Mouse (Mus musculus) embryonic facial prominence, embryonic 13.5 days (tissue): ENCODE data around the gene Nsun7. TPM values are rescaled to one million over a fixed set of nuclear protein-coding genes. Genes with fewer than 3 reads are reported as not detected.

Experiments used
- ATAC-seq: fragments of 200-750 bp; cut with Nextera tagmentation; 2 replicates; pipeline ENCODE4 v1.8.0; 2017; ENCODE audit warnings: low read depth; ENCODE audit not compliant: insufficient number of reproducible peaks, insufficient read depth, low FRiP score, low TSS enrichment
- H3K27ac ChIP-seq: fragments of 300-500 bp; sonication (generic); 2 replicates; pipeline ENCODE4 v1.5.1; 2015; ENCODE audit warnings: moderate library complexity, mild to moderate bottlenecking, inconsistent platforms
- H3K27me3 ChIP-seq: fragments of 300-500 bp; sonication (generic); 2 replicates; pipeline ENCODE4 v1.6.1; 2015; ENCODE audit warnings: mild to moderate bottlenecking, inconsistent platforms
- H3K36me3 ChIP-seq: fragments of 300-500 bp; sonication (generic); 2 replicates; pipeline ENCODE4 v1.6.1; 2015; ENCODE audit warnings: mild to moderate bottlenecking, inconsistent platforms
- H3K4me1 ChIP-seq: fragments of 300-500 bp; sonication (generic); 2 replicates; pipeline ENCODE4 v1.6.1; 2015; ENCODE audit warnings: inconsistent platforms
- H3K4me2 ChIP-seq: fragments of 300-500 bp; sonication (generic); 2 replicates; pipeline ENCODE4 v1.6.1; 2015; ENCODE audit warnings: moderate library complexity, mild to moderate bottlenecking, inconsistent platforms
- H3K4me3 ChIP-seq: fragments of 300-500 bp; sonication (generic); 2 replicates; pipeline ENCODE4 v1.5.1; 2015; ENCODE audit warnings: mild to moderate bottlenecking, inconsistent platforms
- H3K9ac ChIP-seq: fragments of 300-500 bp; sonication (generic); 2 replicates; pipeline ENCODE4 v1.6.1; 2015; ENCODE audit warnings: mild to moderate bottlenecking, inconsistent platforms
- H3K9me3 ChIP-seq: fragments of 300-500 bp; sonication (generic); 2 replicates; pipeline ENCODE4 v1.6.1; 2016; ENCODE audit warnings: inconsistent platforms
- WGBS: fragments of 180-500 bp; shearing (Covaris S2); methylation state at CpG from one replicate; pipeline ENCODE4 v1.1.7; 2015; ENCODE audit warnings: mixed read lengths; 5-methylcytosine and 5-hydroxymethylcytosine counted together
- polyA plus RNA-seq: library from polyadenylated mRNA; unstranded; fragments of >200 nt; fragmentation: Nextera tagmentation; extraction: Ambion mirVana; gene quantifications from 2 replicates; pipeline ENCODE4 v1.2.1, GENCODE M21; 2015

The Nsun7 gene
- polyA plus RNA-seq, result 1.1 and 1.7 TPM in 2 replicates

DNA sequence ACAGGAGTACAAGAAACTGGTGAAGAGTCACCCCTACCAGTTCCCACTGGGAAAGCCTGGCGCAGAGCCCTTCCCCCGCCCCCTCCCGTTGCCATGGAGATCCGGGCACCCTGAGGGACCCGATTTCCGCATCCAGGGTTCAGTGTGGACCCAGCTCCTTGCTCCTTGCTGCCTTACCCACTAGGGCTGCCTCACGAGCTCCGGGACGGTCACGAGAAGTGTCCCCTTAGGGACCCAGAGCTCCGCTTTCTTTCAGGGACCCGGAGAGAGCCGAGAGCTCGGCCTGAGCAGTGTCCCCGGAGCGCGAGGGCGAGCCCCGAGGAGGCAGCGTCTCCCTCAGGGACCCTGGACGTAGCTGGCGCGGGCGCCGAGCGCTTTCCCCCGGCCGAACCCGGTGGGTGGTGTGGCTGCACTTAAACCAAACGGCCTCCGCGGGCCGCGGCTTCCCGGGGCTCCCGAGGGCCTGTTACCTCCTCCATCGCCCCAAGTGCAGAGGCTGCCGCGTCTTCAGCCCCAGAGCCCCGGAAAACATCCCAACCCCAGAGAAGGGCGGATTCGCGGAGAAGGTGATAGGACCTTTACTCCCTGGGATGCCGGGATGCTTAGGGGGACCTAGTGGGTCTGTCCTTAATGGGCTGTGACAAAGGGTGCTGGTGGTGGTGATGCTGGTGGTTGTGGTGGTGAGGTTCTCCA, at the start of gene Nsun7:
Gene Nsun7 (plus strand): TSS at position 142 of the 693 bp plus-strand sequence.
- Histone ChIP-seq H3K4me3 (peak within 1 kb of the TSS; percentile 63), H3K4me1 (0 out of 2 replicates have a peak, but pooled peaks cover 2% of the 10 kb centered on the region), H3K4me2 (peak within 1 kb of the TSS; percentile 93), H3K36me3 (no peaks in the 10 kb centered on the region), H3K27ac (no peak within 1 kb of the TSS), H3K9me3 (no peaks in the 10 kb centered on the region), H3K9ac (peak within 1 kb of the TSS; percentile 79), H3K27me3 (0 out of 2 replicates have a peak, but pooled peaks cover 2% of the 10 kb centered on the region)
- WGBS, result 1% methylated on average over 44 of the region's 44 CpGs
- ATAC-seq, result peak; percentile 62; the same call in 1 of the 2 replicates

DNA sequence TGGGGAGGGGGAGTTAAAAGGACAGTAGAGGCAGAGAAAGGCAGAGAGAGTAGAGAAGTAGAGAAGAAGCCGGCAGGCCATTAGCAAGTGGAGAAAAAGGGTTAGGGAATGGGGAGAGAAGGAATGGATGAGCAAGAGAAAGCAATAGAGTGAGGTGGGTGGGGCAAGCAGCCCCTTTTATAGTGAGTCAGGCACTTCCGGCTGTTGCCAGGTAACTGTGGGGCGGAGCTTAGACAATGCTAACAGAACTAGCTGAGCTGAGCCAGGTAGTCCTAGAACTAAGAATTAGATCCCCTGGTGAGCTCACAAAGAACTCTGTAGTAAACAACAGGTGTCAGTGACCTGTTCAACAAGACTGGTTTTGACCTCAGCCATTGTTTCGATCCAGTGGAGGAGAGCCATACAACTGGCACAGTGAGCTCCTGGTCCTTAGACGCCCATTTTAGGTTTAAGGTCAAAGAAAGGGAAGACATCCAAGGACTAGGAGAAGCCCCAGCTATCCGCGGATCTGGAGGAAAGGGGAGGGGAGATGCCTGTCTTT, 45.2 kb upstream of the Nsun7 start:
- peaks cover 17% of the 10 kb centered on the region for H3K4me1 ChIP-seq
- H3K27me3 ChIP-seq, result no peaks in the 10 kb centered on the region
- no peak for ATAC-seq
- no peak overlapping the region for H3K27ac ChIP-seq
- H3K36me3 ChIP-seq, result no peaks in the 10 kb centered on the region
- H3K9ac ChIP-seq, result no peak overlapping the region
- WGBS, result 56% methylated on average over 7 of the region's 7 CpGs
- no peaks in the 10 kb centered on the region for H3K9me3 ChIP-seq
- no peak overlapping the region for H3K4me3 ChIP-seq
- H3K4me2 ChIP-seq, result no peak overlapping the region

DNA sequence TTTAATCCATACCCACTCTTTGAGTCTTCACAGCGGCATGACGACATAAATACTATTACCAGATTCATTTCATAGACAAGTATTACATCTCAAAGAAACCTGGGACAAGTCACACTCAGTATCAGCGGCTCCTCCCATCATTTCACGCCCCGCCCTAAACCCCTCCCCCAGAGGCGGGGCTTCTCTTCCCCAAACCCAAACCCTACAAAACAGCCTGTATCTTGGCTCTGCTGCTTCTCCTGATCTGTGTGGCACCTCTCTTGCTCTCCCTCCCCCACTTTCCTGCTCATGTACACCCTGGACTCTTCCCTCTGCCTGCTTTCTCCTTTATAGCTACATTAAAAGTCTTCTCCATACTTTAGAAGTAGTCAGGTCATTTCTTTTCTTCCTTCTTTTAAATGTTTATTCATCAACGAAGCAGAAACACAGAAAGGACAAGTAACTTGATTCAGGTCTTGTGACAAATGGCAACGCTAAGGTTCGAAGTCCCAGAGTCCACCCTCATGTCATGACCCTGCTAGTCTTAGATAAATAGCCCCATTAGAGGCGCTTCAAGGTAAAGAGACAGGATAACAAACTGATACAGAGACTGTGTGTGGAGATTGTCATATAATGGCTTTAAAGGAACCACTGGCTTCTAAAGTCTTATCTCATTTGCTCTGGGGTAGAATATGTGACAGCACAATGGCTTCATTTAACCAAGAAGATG, 44.0 kb upstream of the Nsun7 start:
- Histone ChIP-seq H3K4me2 (no peak overlapping the region), H3K9me3 (no peaks in the 10 kb centered on the region), H3K4me3 (no peak overlapping the region), H3K9ac (no peak overlapping the region), H3K27me3 (no peaks in the 10 kb centered on the region), H3K4me1 (peaks cover 29% of the 10 kb centered on the region), H3K36me3 (no peaks in the 10 kb centered on the region), H3K27ac (no peak overlapping the region)
- 67% methylated on average over 10 of the region's 10 CpGs for WGBS
- no peak for ATAC-seq

DNA sequence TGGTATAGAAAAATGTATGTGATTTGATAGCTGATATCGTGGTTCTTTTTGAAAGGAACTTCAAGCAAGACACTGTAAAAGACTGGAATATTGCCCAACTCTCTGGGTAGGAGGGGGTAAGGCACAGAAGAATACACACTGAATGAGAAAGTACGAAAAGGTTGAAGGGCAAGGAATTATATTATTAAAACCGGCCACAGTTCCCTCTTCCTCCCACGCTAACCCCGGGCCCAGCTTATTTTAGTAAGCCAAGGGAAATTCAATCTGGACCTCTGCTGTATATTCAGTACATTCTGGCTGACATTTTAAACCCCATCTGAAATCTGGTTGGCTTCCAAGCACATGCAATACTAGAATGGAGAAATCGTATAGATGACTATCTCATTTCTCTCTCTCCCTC, 40.0 kb upstream of the Nsun7 start:
- Histone ChIP-seq H3K4me3 (peak overlapping the region; percentile 7; the same call in 1 of the 2 replicates), H3K27ac (peak overlapping the region; percentile 91), H3K9me3 (no peaks in the 10 kb centered on the region), H3K9ac (no peak overlapping the region), H3K4me2 (peak overlapping the region; percentile 52), H3K36me3 (no peaks in the 10 kb centered on the region), H3K4me1 (peaks cover 29% of the 10 kb centered on the region), H3K27me3 (no peaks in the 10 kb centered on the region)
- WGBS, result 27% methylated on average over 6 of the region's 6 CpGs
- ATAC-seq, result peak; percentile 72; the same call in 1 of the 2 replicates

DNA sequence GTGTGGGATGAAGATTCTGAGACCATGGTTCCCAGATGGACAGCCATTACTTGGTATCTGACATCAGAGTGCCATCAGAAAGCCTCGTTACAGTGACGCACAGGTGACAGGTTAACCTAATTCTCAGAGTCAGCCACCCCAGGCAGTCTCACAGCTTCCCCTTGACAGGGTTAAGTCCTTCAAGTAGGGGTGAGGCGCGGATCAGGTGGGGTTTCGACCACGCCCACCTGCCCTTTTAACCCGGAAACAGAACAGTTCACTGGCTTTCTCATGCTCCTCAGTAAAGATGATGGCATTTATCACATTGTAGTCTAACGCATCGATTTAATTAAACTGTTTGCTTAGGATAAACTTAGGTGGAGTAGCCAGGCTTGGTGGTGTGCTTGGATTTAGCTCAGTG, 39.1 kb upstream of the Nsun7 start:
- H3K9ac ChIP-seq, result no peak overlapping the region
- ATAC-seq, result no peak

DNA sequence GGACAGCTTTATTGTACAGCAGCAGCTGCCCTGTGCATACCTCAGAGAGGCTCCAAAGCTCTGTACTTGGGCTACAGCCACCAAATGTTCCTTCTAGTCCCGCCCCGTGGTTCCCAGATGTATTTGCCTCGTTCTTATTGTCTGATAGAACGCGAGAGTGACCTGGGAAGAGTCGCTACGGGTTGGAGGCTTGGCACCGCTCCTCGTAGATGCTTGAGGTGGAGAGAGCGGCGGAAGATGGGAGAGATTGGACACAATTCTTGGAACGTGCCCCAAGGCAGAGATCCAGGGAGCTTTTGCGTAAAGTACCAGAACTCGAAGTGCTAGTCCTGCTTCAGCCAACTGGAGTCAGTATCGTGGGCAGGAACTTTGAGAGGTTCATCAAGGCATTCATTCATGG, 36.8 kb upstream of the Nsun7 start:
- ATAC-seq, result no peak
- Histone ChIP-seq H3K9ac (no peak overlapping the region), H3K9me3 (no peaks in the 10 kb centered on the region), H3K4me1 (peaks cover 27% of the 10 kb centered on the region), H3K27me3 (no peaks in the 10 kb centered on the region), H3K4me2 (no peak overlapping the region), H3K4me3 (no peak overlapping the region), H3K27ac (no peak overlapping the region), H3K36me3 (no peaks in the 10 kb centered on the region)
- 90% methylated on average over 15 of the region's 15 CpGs for WGBS

More for the DNA sequence above, 39.1 kb upstream of the Nsun7 start:
- Histone ChIP-seq H3K27ac (peak overlapping the region; percentile 91; the same call in 1 of the 2 replicates), H3K27me3 (no peaks in the 10 kb centered on the region), H3K4me3 (no peak overlapping the region), H3K4me1 (peaks cover 29% of the 10 kb centered on the region), H3K4me2 (no peak overlapping the region), H3K9me3 (no peaks in the 10 kb centered on the region), H3K36me3 (no peaks in the 10 kb centered on the region)
- WGBS, result 72% methylated on average over 9 of the region's 9 CpGs

DNA sequence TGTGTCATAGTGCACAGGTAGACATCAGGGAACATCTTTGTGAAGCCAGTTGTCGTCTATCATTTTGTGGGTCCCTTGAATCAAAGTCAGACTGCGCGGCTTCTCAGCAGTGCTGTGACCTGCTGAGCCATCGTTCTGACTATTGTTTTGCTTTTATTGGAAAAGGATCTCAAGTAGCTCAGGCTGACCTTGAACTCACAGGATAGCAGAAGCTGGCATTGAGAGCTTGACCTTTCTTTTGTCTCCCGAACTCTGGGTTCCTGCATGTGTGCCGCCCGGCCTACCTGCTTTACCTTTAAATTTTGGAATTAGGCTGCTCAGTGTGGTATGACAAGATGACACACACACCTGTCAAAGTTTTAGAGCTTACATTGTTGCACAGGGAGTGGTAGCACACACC, 33.2 kb upstream of the Nsun7 start:
- H3K9ac ChIP-seq, result no peak overlapping the region
- no peak overlapping the region for H3K4me2 ChIP-seq
- ATAC-seq, result no peak
- H3K9me3 ChIP-seq, result no peaks in the 10 kb centered on the region
- whole genome bisulfite sequencing, result 93% methylated on average over 7 of the region's 7 CpGs
- H3K4me1 ChIP-seq, result no peaks in the 10 kb centered on the region
- H3K27ac ChIP-seq, result no peak overlapping the region
- H3K36me3 ChIP-seq, result no peaks in the 10 kb centered on the region
- H3K4me3 ChIP-seq, result no peak overlapping the region
- H3K27me3 ChIP-seq, result no peaks in the 10 kb centered on the region

DNA sequence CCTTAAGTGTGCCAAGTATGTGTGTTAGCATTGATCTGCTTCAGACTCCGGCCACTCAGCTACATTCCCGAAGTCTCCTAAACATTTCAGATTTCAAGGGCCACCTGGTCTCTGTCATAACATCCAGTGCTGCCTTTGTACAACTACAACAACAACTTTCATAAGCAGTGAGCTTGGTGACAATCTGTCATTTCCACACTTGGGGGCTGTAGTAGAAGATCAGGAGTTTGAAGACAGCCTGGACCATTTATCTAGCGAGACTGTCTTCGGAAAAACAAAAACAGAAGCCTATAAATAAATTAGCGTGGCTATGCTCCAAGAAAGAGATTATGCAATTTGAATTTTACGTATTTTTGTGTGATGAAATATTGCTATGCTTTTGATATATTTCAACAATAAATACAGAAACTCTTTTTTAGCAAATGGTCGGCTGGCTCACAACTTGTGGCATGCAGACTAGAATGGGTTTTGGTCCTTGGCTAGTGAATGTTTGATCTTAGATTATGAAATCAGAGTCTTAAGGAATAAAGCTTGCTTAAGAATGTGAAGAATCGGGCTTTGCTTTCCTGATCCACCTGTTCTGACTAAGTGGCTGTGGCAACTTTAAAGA, 27.9 kb upstream of the Nsun7 start:
- 84% methylated on average over 8 of the region's 8 CpGs for WGBS
- H3K4me2 ChIP-seq, result no peak overlapping the region
- ATAC-seq, result no peak

DNA sequence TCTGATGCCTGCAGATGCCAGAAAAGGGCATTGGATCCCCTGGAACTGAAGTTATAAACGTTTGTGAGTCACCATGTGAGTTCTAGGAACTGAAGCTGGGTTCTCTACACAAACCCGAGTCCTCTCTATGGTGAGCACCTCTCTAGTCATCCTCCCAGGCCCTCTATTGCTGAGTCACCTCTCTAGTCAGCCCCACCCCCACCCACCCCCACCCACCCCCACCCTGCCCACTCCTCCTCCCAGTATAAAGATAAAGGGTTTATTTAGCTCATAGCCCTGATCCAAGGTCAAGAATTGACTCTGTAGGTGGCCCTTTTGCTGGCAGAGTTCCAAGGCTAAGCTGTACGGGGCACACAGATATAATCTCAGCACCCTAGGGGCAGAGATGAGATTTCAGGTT, 27.2 kb upstream of the Nsun7 start:
- 62% methylated on average over 3 of the region's 3 CpGs for WGBS
- Histone ChIP-seq H3K27ac (no peak overlapping the region), H3K27me3 (no peaks in the 10 kb centered on the region), H3K9me3 (no peaks in the 10 kb centered on the region), H3K4me1 (no peaks in the 10 kb centered on the region), H3K4me2 (no peak overlapping the region), H3K36me3 (no peaks in the 10 kb centered on the region), H3K9ac (no peak overlapping the region), H3K4me3 (no peak overlapping the region)
- no peak for ATAC-seq

More for the DNA sequence above, 27.9 kb upstream of the Nsun7 start:
- Histone ChIP-seq H3K9me3 (no peaks in the 10 kb centered on the region), H3K9ac (no peak overlapping the region), H3K4me1 (no peaks in the 10 kb centered on the region), H3K27me3 (no peaks in the 10 kb centered on the region), H3K4me3 (no peak overlapping the region), H3K36me3 (no peaks in the 10 kb centered on the region), H3K27ac (no peak overlapping the region)

DNA sequence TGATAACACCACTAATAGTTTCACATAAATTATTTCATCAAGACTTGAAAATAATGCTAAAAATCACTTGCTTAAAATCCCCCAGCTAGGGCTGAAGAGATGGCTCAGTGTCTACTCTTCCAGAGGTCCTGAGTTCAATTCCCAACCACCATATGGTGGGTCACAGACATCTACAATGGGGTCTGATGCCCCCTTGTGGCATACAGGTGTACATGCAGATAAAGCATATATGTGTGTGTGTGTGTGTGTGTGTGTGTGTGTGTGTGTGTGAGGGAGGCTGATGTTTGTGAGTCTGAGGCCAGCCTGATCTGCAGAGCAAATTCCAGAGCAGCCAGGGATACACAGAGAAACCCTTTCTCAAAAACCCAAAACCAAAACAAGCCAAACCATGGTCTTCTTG, 17.8 kb upstream of the Nsun7 start:
- Histone ChIP-seq H3K36me3 (no peaks in the 10 kb centered on the region), H3K4me1 (no peaks in the 10 kb centered on the region), H3K27me3 (no peaks in the 10 kb centered on the region), H3K9ac (no peak overlapping the region), H3K4me3 (no peak overlapping the region), H3K9me3 (no peaks in the 10 kb centered on the region), H3K4me2 (no peak overlapping the region), H3K27ac (no peak overlapping the region)
- ATAC-seq, result no peak

DNA sequence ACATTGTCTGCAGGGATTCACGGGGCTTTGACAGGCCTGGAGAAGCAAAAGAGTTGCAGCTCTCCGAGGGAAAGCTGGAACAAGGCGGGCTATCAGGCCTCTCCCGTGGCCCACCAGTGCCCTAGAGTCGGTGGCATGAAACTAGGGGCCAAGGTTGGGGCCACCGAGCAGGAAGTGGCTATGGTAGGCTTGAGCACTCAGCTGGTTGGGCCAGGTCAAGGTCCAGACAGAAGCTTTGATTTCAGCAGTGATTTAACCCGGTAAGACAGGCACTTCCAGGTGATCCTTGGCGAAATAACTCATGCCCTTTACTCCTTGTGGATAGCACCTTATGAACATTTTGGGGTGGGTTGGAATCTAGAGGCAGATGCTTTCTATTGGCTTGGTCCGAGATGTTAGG, 16.2 kb upstream of the Nsun7 start:
- H3K4me1 ChIP-seq, result no peaks in the 10 kb centered on the region
- no peaks in the 10 kb centered on the region for H3K36me3 ChIP-seq
- H3K27ac ChIP-seq, result no peak overlapping the region
- H3K27me3 ChIP-seq, result no peaks in the 10 kb centered on the region
- H3K4me3 ChIP-seq, result no peak overlapping the region
- H3K9me3 ChIP-seq, result no peaks in the 10 kb centered on the region
- H3K4me2 ChIP-seq, result no peak overlapping the region
- H3K9ac ChIP-seq, result no peak overlapping the region
- 87% methylated on average over 9 of the region's 9 CpGs for WGBS
- no peak for ATAC-seq
